Mouse (Mus musculus): ENCODE measurements around the gene Fam131a.
A peak's percentile ranks its signal among the peaks of the same experiment; 100 is the strongest.
"Not testable (repeated sequence)": the region's sequence is repeated elsewhere in the genome, so short reads cannot be mapped to it uniquely, and the experiment has no call there.

Fam131a gene

GRCm38 (mm10) chr16:20693111-20693701, at the start of gene Fam131a:
Gene Fam131a (plus strand): TSS chr16:20693241.
- DNase-seq (ENCODE audit: low spot score) = no peak

GRCm38 (mm10) chr16:20643911-20644310, 49.1 kb upstream of the Fam131a start:
- DNase-seq (ENCODE audit: low spot score) = no peak

GRCm38 (mm10) chr16:20651076-20651946, 41.7 kb upstream of the Fam131a start, which contains the start of gene Psmd2:
Gene Psmd2 (plus strand): TSS chr16:20651652.
- DNase-seq (ENCODE audit: low spot score) = peak; percentile 95

- no peak for DNase-seq (ENCODE audit: low spot score)
These were observed 41.1 kb upstream of the Fam131a start for GRCm38 (mm10) chr16:20651947-20652310.

- DNase-seq (ENCODE audit: low spot score) = no peak
These were observed 39.7 kb upstream of the Fam131a start for GRCm38 (mm10) chr16:20653315-20653714.

- DNase-seq (ENCODE audit: low spot score) = no peak
These were observed 35.4 kb upstream of the Fam131a start for GRCm38 (mm10) chr16:20657661-20658060.

GRCm38 (mm10) chr16:20668013-20668412, 25.0 kb upstream of the Fam131a start, which contains the start of gene Eif4g1:
Gene Eif4g1 (plus strand): TSS chr16:20668313.
- DNase-seq (ENCODE audit: low spot score) = not testable (repeated sequence)

GRCm38 (mm10) chr16:20670291-20670690, 22.8 kb upstream of the Fam131a start:
- no peak for DNase-seq (ENCODE audit: low spot score)

GRCm38 (mm10) chr16:20671886-20672285, 21.2 kb upstream of the Fam131a start:
- no peak for DNase-seq (ENCODE audit: low spot score)

- peak; percentile 89 for DNase-seq (ENCODE audit: low spot score)
These were observed 20.5 kb upstream of the Fam131a start for GRCm38 (mm10) chr16:20672500-20672902.

GRCm38 (mm10) chr16:20672965-20673705, 19.9 kb upstream of the Fam131a start:
- no peak for DNase-seq (ENCODE audit: low spot score)

GRCm38 (mm10) chr16:20673706-20674303, 19.2 kb upstream of the Fam131a start:
- DNase-seq (ENCODE audit: low spot score) = peak; percentile 51

- DNase-seq (ENCODE audit: low spot score) = no peak
These were observed 17.8 kb upstream of the Fam131a start for GRCm38 (mm10) chr16:20675213-20675612.

- DNase-seq (ENCODE audit: low spot score) = no peak
These were observed 16.3 kb upstream of the Fam131a start for GRCm38 (mm10) chr16:20676702-20677101.

- no peak for DNase-seq (ENCODE audit: low spot score)
These were observed 15.7 kb upstream of the Fam131a start for GRCm38 (mm10) chr16:20677380-20677779.

GRCm38 (mm10) chr16:20677974-20678675, 14.9 kb upstream of the Fam131a start:
- DNase-seq (ENCODE audit: low spot score) = peak; percentile 84

- no peak for DNase-seq (ENCODE audit: low spot score)
These were observed 2.3 kb upstream of the Fam131a start for GRCm38 (mm10) chr16:20690774-20691173.

- no peak for DNase-seq (ENCODE audit: low spot score)
These were observed 1.4 kb upstream of the Fam131a start for GRCm38 (mm10) chr16:20691617-20692016.

- DNase-seq (ENCODE audit: low spot score) = no peak
These were observed 638 bp upstream of the Fam131a start for GRCm38 (mm10) chr16:20692241-20692965.

- no peak for DNase-seq (ENCODE audit: low spot score)
These were observed 1.7 kb downstream of the Fam131a start for GRCm38 (mm10) chr16:20694781-20695180.

Measured in spleen, adult 12 weeks (tissue).